Mouse (Mus musculus): ENCODE results near the gene Lats2. TPM values are rescaled to one million over a fixed set of nuclear protein-coding genes. Genes with fewer than 3 reads are reported as not detected.
A peak's percentile ranks its signal among the peaks of the same experiment; 100 is the strongest.
"Not testable (repeated sequence)": the region's sequence is repeated elsewhere in the genome, so short reads cannot be mapped to it uniquely, and the experiment has no call there.

Lats2 gene
- polyA plus RNA-seq, 1 experiment from 2014 or later, result 19.4 TPM

- Histone ChIP-seq H3K27me3 (ENCODE audit: control insufficient read depth, insufficient read depth, low read length) (no peaks in the 10 kb centered on the region), H3K36me3 (ENCODE audit: control insufficient read depth, insufficient read depth) (no peaks in the 10 kb centered on the region), H3K9me3 (replicated peaks; ENCODE audit: control insufficient read depth, low read length) (no peaks in the 10 kb centered on the region), H3K27ac (ENCODE audit: low read length) (no peak overlapping the region; the same call in 1 of the 2 replicates), H3K4me2 (ENCODE audit: low read depth, low read length) (no peak overlapping the region), H3K4me1 (ENCODE audit: control insufficient read depth, insufficient read depth, low read length) (no peaks in the 10 kb centered on the region), H3K9ac (ENCODE audit: low read length) (no peak overlapping the region), H3K4me3 (ENCODE audit: low read length) (no peak overlapping the region)
- ATAC-seq (replicated peaks; ENCODE audit: extremely low read depth, insufficient read depth, low FRiP score), result no peak
- 80% methylated on average over 5 of the region's 5 CpGs for WGBS
Observed at GRCm38 (mm10) chr14:57769102-57769501, 10.9 kb upstream of the Lats2 start.

- H3K9me3 ChIP-seq (replicated peaks; ENCODE audit: control insufficient read depth, low read length), result no peaks in the 10 kb centered on the region
Observed at GRCm38 (mm10) chr14:57760447-57761412, 2.5 kb upstream of the Lats2 start.

GRCm38 (mm10) chr14:57756094-57756493, 2.1 kb downstream of the Lats2 start:
- no peak overlapping the region for H3K4me3 ChIP-seq (ENCODE audit: low read length)
- no peak overlapping the region for H3K27ac ChIP-seq (ENCODE audit: low read length)
- H3K36me3 ChIP-seq (ENCODE audit: control insufficient read depth, insufficient read depth), result no peaks in the 10 kb centered on the region
- peaks cover 9% of the 10 kb centered on the region for H3K4me1 ChIP-seq (ENCODE audit: control insufficient read depth, insufficient read depth, low read length)
- no peak for ATAC-seq (replicated peaks; ENCODE audit: extremely low read depth, insufficient read depth, low FRiP score)
- no peak overlapping the region for H3K9ac ChIP-seq (ENCODE audit: low read length)
- 86% methylated on average over 4 of the region's 4 CpGs for WGBS
- H3K9me3 ChIP-seq (replicated peaks; ENCODE audit: control insufficient read depth, low read length), result no peaks in the 10 kb centered on the region
- H3K27me3 ChIP-seq (ENCODE audit: control insufficient read depth, insufficient read depth, low read length), result no peaks in the 10 kb centered on the region
- no peak overlapping the region for H3K4me2 ChIP-seq (ENCODE audit: low read depth, low read length)

More at GRCm38 (mm10) chr14:57760447-57761412, 2.5 kb upstream of the Lats2 start:
- Histone ChIP-seq H3K27ac (ENCODE audit: low read length) (no peak overlapping the region; the same call in 1 of the 2 replicates), H3K4me1 (ENCODE audit: control insufficient read depth, insufficient read depth, low read length) (no peaks in the 10 kb centered on the region), H3K9ac (ENCODE audit: low read length) (no peak overlapping the region), H3K27me3 (ENCODE audit: control insufficient read depth, insufficient read depth, low read length) (no peaks in the 10 kb centered on the region), H3K4me2 (ENCODE audit: low read depth, low read length) (no peak overlapping the region), H3K36me3 (ENCODE audit: control insufficient read depth, insufficient read depth) (no peaks in the 10 kb centered on the region), H3K4me3 (ENCODE audit: low read length) (no peak overlapping the region)
- ATAC-seq (replicated peaks; ENCODE audit: extremely low read depth, insufficient read depth, low FRiP score), result no peak
- WGBS, result 63% methylated on average over 10 of the region's 10 CpGs

- ATAC-seq (replicated peaks; ENCODE audit: extremely low read depth, insufficient read depth, low FRiP score), result no peak
- WGBS, result 84% methylated on average over 2 of the region's 2 CpGs
- no peak overlapping the region for H3K27ac ChIP-seq (ENCODE audit: low read length)
- H3K9me3 ChIP-seq (replicated peaks; ENCODE audit: control insufficient read depth, low read length), result no peaks in the 10 kb centered on the region
- H3K9ac ChIP-seq (ENCODE audit: low read length), result no peak overlapping the region
- H3K4me3 ChIP-seq (ENCODE audit: low read length), result no peak overlapping the region
- H3K4me1 ChIP-seq (ENCODE audit: control insufficient read depth, insufficient read depth, low read length), result peaks cover 9% of the 10 kb centered on the region
- no peak overlapping the region for H3K4me2 ChIP-seq (ENCODE audit: low read depth, low read length)
- no peaks in the 10 kb centered on the region for H3K27me3 ChIP-seq (ENCODE audit: control insufficient read depth, insufficient read depth, low read length)
- no peaks in the 10 kb centered on the region for H3K36me3 ChIP-seq (ENCODE audit: control insufficient read depth, insufficient read depth)
Observed at GRCm38 (mm10) chr14:57755661-57756060, 2.5 kb downstream of the Lats2 start.

- H3K4me1 ChIP-seq (ENCODE audit: control insufficient read depth, insufficient read depth, low read length), result peaks cover 9% of the 10 kb centered on the region
- ATAC-seq (replicated peaks; ENCODE audit: extremely low read depth, insufficient read depth, low FRiP score), result peak; percentile 85
- no peaks in the 10 kb centered on the region for H3K9me3 ChIP-seq (replicated peaks; ENCODE audit: control insufficient read depth, low read length)
- no peaks in the 10 kb centered on the region for H3K36me3 ChIP-seq (ENCODE audit: control insufficient read depth, insufficient read depth)
- peak overlapping the region; percentile 73 for H3K27ac ChIP-seq (ENCODE audit: low read length)
- peak overlapping the region; percentile 18; the same call in 1 of the 2 replicates for H3K4me2 ChIP-seq (ENCODE audit: low read depth, low read length)
- 5% methylated on average over 9 of the region's 9 CpGs for WGBS
- no peak overlapping the region for H3K4me3 ChIP-seq (ENCODE audit: low read length)
- H3K27me3 ChIP-seq (ENCODE audit: control insufficient read depth, insufficient read depth, low read length), result no peaks in the 10 kb centered on the region
- no peak overlapping the region for H3K9ac ChIP-seq (ENCODE audit: low read length)
Observed at GRCm38 (mm10) chr14:57753351-57753992, 4.7 kb downstream of the Lats2 start.

- not testable (repeated sequence) for ATAC-seq (replicated peaks; ENCODE audit: extremely low read depth, insufficient read depth, low FRiP score); H3K27ac ChIP-seq (ENCODE audit: low read length); H3K4me2 ChIP-seq (ENCODE audit: low read depth, low read length); H3K4me3 ChIP-seq (ENCODE audit: low read length); H3K36me3 ChIP-seq (ENCODE audit: control insufficient read depth, insufficient read depth); H3K27me3 ChIP-seq (ENCODE audit: control insufficient read depth, insufficient read depth, low read length); H3K9ac ChIP-seq (ENCODE audit: low read length); H3K9me3 ChIP-seq (replicated peaks; ENCODE audit: control insufficient read depth, low read length)
- peaks cover 14% of the 10 kb centered on the region for H3K4me1 ChIP-seq (ENCODE audit: control insufficient read depth, insufficient read depth, low read length)
Observed at GRCm38 (mm10) chr14:57751006-57751405, 7.2 kb downstream of the Lats2 start.

- peaks cover 14% of the 10 kb centered on the region for H3K4me1 ChIP-seq (ENCODE audit: control insufficient read depth, insufficient read depth, low read length)
- 59% methylated on average over 2 of the region's 2 CpGs for WGBS
Observed at GRCm38 (mm10) chr14:57749501-57749900, 8.7 kb downstream of the Lats2 start.

GRCm38 (mm10) chr14:57746001-57746771, 12.0 kb downstream of the Lats2 start, which contains the start of gene Gm49361:
Gm49361 (minus strand) TSS chr14:57746103.
- H3K9ac ChIP-seq (ENCODE audit: low read length), result peak within 1 kb of the TSS; percentile 98
- no peaks in the 10 kb centered on the region for H3K9me3 ChIP-seq (replicated peaks; ENCODE audit: control insufficient read depth, low read length)
- ATAC-seq (replicated peaks; ENCODE audit: extremely low read depth, insufficient read depth, low FRiP score), result peak; percentile 93
- peaks cover 29% of the 10 kb centered on the region for H3K4me1 ChIP-seq (ENCODE audit: control insufficient read depth, insufficient read depth, low read length)
- H3K27ac ChIP-seq (ENCODE audit: low read length), result peak within 1 kb of the TSS; percentile 99
- no peaks in the 10 kb centered on the region for H3K36me3 ChIP-seq (ENCODE audit: control insufficient read depth, insufficient read depth)
- no peaks in the 10 kb centered on the region for H3K27me3 ChIP-seq (ENCODE audit: control insufficient read depth, insufficient read depth, low read length)
- H3K4me2 ChIP-seq (ENCODE audit: low read depth, low read length), result peak within 1 kb of the TSS; percentile 90
- WGBS, result under 1% methylated on average over 68 of the region's 68 CpGs
- H3K4me3 ChIP-seq (ENCODE audit: low read length), result peak within 1 kb of the TSS; percentile 95

More at GRCm38 (mm10) chr14:57749501-57749900, 8.7 kb downstream of the Lats2 start:
- no peak for ATAC-seq (replicated peaks; ENCODE audit: extremely low read depth, insufficient read depth, low FRiP score)
- H3K9me3 ChIP-seq (replicated peaks; ENCODE audit: control insufficient read depth, low read length), result no peaks in the 10 kb centered on the region
- H3K4me3 ChIP-seq (ENCODE audit: low read length), result no peak overlapping the region
- H3K9ac ChIP-seq (ENCODE audit: low read length), result no peak overlapping the region
- H3K4me2 ChIP-seq (ENCODE audit: low read depth, low read length), result no peak overlapping the region
- no peak overlapping the region for H3K27ac ChIP-seq (ENCODE audit: low read length)
- H3K27me3 ChIP-seq (ENCODE audit: control insufficient read depth, insufficient read depth, low read length), result no peaks in the 10 kb centered on the region
- H3K36me3 ChIP-seq (ENCODE audit: control insufficient read depth, insufficient read depth), result no peaks in the 10 kb centered on the region
